Mouse (Mus musculus) cerebellum, adult 2 months (tissue): ENCODE data around the gene Cdh22. TPM values are rescaled to one million over a fixed set of nuclear protein-coding genes. Genes with fewer than 3 reads are reported as not detected.

ENCODE experiments used
- DNase-seq, 2 experiments: peaks; one replicate each; pipeline ENCODE4 v3.0.0; 2021
- H3K27ac ChIP-seq: fragments of 200-500 bp; 2 replicates; pipeline ENCODE4 v1.5.1; 2012; ENCODE audit warnings: low read length, control low read depth, inconsistent platforms; ENCODE audit not compliant: insufficient read depth
- H3K27me3 ChIP-seq: fragments of 200-500 bp; 2 replicates; pipeline ENCODE4 v1.6.1; 2012; ENCODE audit warnings: inconsistent platforms, mild to moderate bottlenecking, low read length, moderate library complexity; ENCODE audit not compliant: control insufficient read depth, insufficient read depth
- H3K4me1 ChIP-seq: fragments of 200-500 bp; 2 replicates; pipeline ENCODE4 v1.6.1; 2011; ENCODE audit warnings: low read length; ENCODE audit not compliant: control insufficient read depth, insufficient read depth
- H3K4me3 ChIP-seq: fragments of 200-500 bp; replicated peaks from 2 replicates; pipeline ENCODE3; 2011; ENCODE audit warnings: mild to moderate bottlenecking, low read depth, low read length, control low read depth; ENCODE audit not compliant: insufficient read depth
- CTCF ChIP-seq: fragments of 200-500 bp; IDR thresholded peaks from 2 replicates; pipeline ENCODE4 v1.5.1; 2011; ENCODE audit warnings: low read depth, mild to moderate bottlenecking, control low read depth, low read length, moderate library complexity, borderline replicate concordance; ENCODE audit not compliant: insufficient read depth
- POLR2A ChIP-seq: fragments of 200-500 bp; IDR thresholded peaks from 2 replicates; pipeline ENCODE4 v1.6.1; 2011; ENCODE audit warnings: low read length, control low read depth, borderline replicate concordance; ENCODE audit not compliant: insufficient read depth
- WGBS: fragments of 180-500 bp; shearing (Covaris S2); methylation state at CpG from one replicate; pipeline ENCODE4 v1.1.7; 2018; 5-methylcytosine and 5-hydroxymethylcytosine counted together
- polyA plus RNA-seq: library from polyadenylated mRNA; depleted of rRNA; stranded (reverse); fragments of >200 nt; gene quantifications from 2 replicates; pipeline ENCODE4 v1.2.3, GENCODE M21; 2012

Cdh22 gene
- polyA plus RNA-seq, 1 experiment: 51.9 TPM

DNA sequence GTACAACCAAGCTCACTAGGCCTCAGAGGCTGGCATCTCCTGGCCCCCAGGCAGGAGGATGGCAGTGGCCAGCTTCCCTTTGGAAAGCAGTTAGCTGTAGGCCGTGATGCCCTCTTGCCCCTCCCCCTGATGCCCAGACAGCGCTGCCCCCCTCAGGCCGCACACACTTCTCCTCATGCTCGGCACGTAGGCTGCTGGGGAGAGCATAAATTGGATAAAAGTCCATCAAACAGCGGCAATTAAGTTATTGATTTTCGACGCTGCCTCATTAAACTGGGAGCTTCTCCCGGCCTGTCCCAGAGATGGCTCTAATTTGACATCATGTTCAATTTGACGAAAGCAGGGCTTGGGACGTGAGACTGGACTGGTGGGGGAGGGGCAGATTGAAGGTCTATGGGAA, 76.8 kb downstream of the Cdh22 start:
- TF ChIP-seq CTCF (no peak), POLR2A (no peak)
- WGBS: 77% methylated on average over 11 of the region's 11 CpGs
- H3K27me3 ChIP-seq: no peaks in the 10 kb centered on the region

DNA sequence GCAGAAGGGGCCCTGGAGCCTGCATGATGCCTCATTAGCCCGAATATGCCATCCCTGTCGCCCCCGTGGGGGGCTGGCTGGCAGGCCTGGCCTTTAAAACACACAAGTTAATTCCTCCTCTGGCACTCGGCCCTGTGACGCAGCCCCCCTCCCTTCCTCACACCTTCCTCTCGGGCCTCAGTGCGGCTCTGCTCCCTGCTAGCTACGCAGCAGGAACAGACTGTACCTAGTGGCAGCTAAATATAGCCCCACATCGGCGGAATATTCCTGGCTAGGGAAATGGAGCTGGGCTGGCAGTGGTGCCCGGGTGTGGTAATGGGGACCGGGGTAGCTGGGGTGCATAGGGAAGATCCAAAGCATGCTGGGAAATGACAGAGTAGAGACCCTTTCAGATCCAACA, 81.6 kb downstream of the Cdh22 start:
- WGBS: 4% methylated on average over 12 of the region's 12 CpGs
- TF ChIP-seq CTCF (no peak), POLR2A (no peak)
- Histone ChIP-seq H3K4me3 (no peak overlapping the region), H3K27ac (peak overlapping the region; percentile 43; the same call in 1 of the 2 replicates), H3K4me1 (peaks cover 21% of the 10 kb centered on the region), H3K27me3 (no peaks in the 10 kb centered on the region)
- peak; percentile 72 to 73 for DNase-seq

More for the DNA sequence above, 76.8 kb downstream of the Cdh22 start:
- no peak overlapping the region for H3K27ac ChIP-seq
- DNase-seq: no peak
- no peak overlapping the region for H3K4me3 ChIP-seq
- peaks cover 13% of the 10 kb centered on the region for H3K4me1 ChIP-seq

DNA sequence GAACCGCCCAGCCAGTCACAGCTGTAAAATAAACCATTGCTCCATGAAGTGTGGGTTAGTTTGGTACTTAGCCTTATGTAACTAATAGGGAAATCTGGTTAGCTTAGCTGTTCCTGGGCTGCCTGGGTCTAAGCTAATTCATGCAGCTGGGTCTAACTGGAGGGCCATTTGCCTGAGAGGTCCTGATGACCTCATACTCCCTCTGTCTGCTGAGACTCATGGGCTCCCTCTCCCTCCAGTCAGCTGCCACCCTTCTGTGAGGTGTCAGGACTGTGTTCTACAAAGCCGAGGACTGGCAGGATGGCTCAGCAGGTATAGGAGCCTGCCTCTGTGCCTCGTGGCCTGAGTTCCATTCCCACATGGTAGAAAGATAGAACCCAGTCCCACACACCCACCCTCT, 84.9 kb downstream of the Cdh22 start:
- Histone ChIP-seq H3K4me1 (peaks cover 19% of the 10 kb centered on the region), H3K27me3 (no peaks in the 10 kb centered on the region), H3K27ac (no peak overlapping the region), H3K4me3 (no peak overlapping the region)
- TF ChIP-seq CTCF: no peak
- no peak for TF ChIP-seq POLR2A
- DNase-seq: no peak
- WGBS: 78% methylated on average over 3 of the region's 3 CpGs

DNA sequence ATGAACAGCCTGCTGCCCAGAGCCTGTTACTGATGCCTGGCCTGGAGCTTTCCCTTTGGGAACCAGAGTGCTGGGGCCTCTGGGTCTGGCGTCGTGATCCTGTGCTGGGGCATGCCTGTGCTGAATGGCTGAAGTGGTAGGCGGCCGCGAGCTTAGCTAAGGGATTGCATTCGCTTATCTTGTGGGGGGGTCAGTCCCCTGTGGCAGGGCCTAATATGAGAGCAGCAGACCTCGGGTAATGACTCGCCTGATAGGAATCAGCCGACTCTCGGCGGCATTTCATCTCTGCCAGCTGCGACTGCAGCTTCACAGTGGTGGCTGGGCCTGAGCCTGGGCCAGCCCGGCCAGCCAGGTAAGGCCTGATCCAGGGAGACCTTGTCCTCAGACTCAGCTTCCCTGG, 88.8 kb downstream of the Cdh22 start:
- H3K27me3 ChIP-seq: no peaks in the 10 kb centered on the region
- DNase-seq: no peak
- WGBS: 73% methylated on average over 13 of the region's 13 CpGs

DNA sequence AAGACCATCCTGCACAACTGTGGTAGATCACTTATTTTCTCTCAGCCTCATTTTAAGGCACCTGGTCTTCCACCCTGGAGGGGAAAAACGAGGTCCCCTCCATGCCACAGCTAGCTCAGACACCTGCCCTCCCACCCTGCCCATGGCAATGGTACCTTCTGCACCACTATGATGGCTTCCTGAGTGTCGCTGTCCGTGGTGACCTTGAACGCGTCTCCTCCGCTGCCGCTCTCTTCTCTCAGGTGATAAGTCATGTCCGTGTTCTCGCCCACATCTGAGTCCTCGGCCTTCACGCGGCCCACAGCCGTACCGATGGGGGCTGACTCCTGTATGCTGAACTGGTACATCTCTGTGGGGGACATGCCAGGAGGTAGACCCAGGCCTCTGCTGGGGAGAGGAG, 91.2 kb downstream of the Cdh22 start:
- H3K4me3 ChIP-seq: no peak overlapping the region
- no peak overlapping the region for H3K27ac ChIP-seq
- H3K4me1 ChIP-seq: no peaks in the 10 kb centered on the region
- TF ChIP-seq CTCF: no peak
- 89% methylated on average over 14 of the region's 14 CpGs for WGBS
- no peak for DNase-seq
- H3K27me3 ChIP-seq: no peaks in the 10 kb centered on the region

More for the DNA sequence above, 88.8 kb downstream of the Cdh22 start:
- Histone ChIP-seq H3K27ac (no peak overlapping the region), H3K4me1 (no peaks in the 10 kb centered on the region), H3K4me3 (no peak overlapping the region)
- TF ChIP-seq CTCF (no peak), POLR2A (no peak)

DNA sequence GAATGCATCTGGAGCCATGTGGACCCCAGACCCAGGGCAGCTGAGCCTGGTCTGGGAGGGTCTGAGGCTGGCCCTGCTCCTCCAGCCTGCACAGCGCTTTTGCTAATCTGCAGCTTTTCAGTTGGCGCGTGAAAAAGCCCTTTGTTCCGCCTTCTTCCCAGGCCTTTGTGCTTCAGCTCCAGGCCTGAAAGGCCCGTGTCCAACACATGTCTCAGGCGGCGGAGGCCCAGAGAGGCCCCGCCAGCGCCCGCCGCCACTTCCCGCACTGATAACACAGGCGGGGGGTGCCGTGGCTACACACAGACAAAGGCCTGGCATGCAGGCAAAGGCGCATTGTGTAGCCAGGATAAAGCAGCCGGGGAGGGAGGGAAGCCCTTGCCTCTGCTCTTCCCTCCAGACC, 98.6 kb downstream of the Cdh22 start:
- Histone ChIP-seq H3K27me3 (no peaks in the 10 kb centered on the region), H3K4me1 (no peaks in the 10 kb centered on the region), H3K27ac (no peak overlapping the region), H3K4me3 (no peak overlapping the region)
- WGBS: 51% methylated on average over 16 of the region's 16 CpGs
- no peak for TF ChIP-seq CTCF
- TF ChIP-seq POLR2A: no peak
- DNase-seq: no peak

DNA sequence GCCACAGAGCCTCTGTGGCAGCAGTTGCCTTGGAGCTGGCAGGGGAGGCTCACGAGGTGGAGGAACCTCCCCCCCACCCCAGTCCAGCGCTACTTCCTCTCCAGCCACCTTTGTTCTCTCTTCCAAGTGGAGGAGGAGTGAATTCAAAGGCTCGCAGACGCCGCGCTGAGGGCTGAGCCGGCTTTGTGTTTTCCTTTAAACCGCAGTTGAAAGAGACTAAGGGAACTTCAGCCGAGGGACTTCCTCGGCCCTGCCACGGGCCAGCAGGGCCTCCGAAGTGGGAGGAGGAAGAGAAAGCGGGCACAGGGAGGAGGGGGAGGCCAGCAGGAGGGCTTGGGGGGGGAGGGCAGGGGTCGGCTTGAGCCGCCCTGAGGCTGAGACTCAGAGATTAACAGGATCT, 101.1 kb downstream of the Cdh22 start:
- no peak for TF ChIP-seq POLR2A
- WGBS: 36% methylated on average over 15 of the region's 15 CpGs
- no peak overlapping the region for H3K27ac ChIP-seq
- DNase-seq: no peak
- H3K27me3 ChIP-seq: no peaks in the 10 kb centered on the region
- no peaks in the 10 kb centered on the region for H3K4me1 ChIP-seq
- H3K4me3 ChIP-seq: no peak overlapping the region

DNA sequence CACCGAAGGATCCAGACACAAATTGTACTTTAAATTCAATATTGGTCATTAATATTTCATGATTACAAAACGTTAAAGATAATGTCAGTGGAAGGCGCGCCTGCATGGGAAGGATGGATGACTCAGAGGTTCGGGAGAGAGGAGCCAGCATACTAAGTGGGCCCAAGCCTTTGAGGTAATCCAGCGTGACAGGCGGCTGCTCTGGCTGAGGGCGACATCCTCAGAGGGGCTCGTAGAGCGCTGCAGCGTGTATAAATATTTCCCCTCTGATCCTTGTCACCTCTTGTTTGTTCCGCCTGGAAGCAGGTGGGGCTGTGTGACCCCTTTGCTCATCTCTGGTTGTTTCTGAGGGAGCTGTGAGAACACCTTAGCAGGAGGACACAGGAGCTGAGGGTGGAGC, 103.2 kb downstream of the Cdh22 start:
- WGBS: 42% methylated on average over 12 of the region's 12 CpGs
- H3K27ac ChIP-seq: no peak overlapping the region
- no peak for DNase-seq

More for the DNA sequence above, 103.2 kb downstream of the Cdh22 start:
- Histone ChIP-seq H3K4me3 (no peak overlapping the region), H3K4me1 (no peaks in the 10 kb centered on the region), H3K27me3 (no peaks in the 10 kb centered on the region)
- TF ChIP-seq CTCF (no peak), POLR2A (no peak)
